Mouse (Mus musculus) neutrophil, adult 5-6 weeks (primary cell): ENCODE measurements around the gene Rnf169. TPM values are rescaled to one million over a fixed set of nuclear protein-coding genes. Genes with fewer than 3 reads are reported as not detected.

Source experiments
- total RNA-seq: library from RNA; stranded (forward); fragments of 200-1000 nt; gene quantifications from 2 replicates; pipeline ENCODE4 v1.2.3, GENCODE M21; 2017

The Rnf169 gene
- total RNA-seq, 1 experiment from 2014 or later = 50.6 TPM

Other genes starting within 250 kb of the Rnf169 start
- gene Olfr521, start 216.9 kb downstream of the Rnf169 start, total RNA-seq = not detected in 2 replicates
- 1.6 and 1.7 TPM in 2 replicates for gene Neu3, start 152.0 kb downstream of the Rnf169 start, total RNA-seq
- not detected in 2 replicates for gene Xrra1, start 121.3 kb downstream of the Rnf169 start, total RNA-seq
- gene Spcs2, start 117.0 kb downstream of the Rnf169 start, total RNA-seq = 70.7 and 76.8 TPM in 2 replicates
- gene Chrdl2, start 25.7 kb upstream of the Rnf169 start, total RNA-seq = not detected in 2 replicates
- gene Pold3, start 141.1 kb upstream of the Rnf169 start, total RNA-seq = 60.8 and 83.0 TPM in 2 replicates
- 1.1 and 1.3 TPM in 2 replicates for gene Lipt2, start 178.8 kb upstream of the Rnf169 start, total RNA-seq
- 0.47 TPM in 1 of 2 replicates, not detected in the other for gene Kcne3, start 196.1 kb upstream of the Rnf169 start, total RNA-seq
- gene Pgm2l1, start 246.9 kb upstream of the Rnf169 start, total RNA-seq = 13.5 and 13.8 TPM in 2 replicates